In the genomic region with DNA sequence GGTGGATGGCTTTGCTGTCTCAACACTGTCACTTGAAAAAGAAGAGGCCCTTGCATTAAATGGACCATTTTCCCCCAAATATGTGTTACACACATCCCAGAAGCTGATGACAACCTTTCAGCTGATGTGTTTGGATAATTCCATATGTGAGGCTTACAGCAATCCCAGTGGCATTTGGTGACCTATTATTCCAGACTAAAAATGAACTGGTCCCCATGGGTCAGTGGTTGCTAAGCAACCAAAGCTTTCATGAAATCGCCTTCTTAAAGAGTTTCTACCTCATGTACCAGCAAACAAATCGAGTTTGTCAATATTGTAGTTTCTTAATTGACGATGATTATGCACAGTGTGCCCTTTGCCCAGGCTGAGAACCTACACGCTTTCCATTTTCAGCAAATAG, we compare ENCODE assay signal across 24 mouse cellular contexts. TPM values are rescaled to one million over a fixed set of nuclear protein-coding genes. Genes with fewer than 3 reads are reported as not detected.
A peak's percentile ranks its signal among the peaks of the same experiment; 100 is the strongest.
DNase-seq lines count a peak whose midpoint lies in the region; ATAC-seq lines count a peak whose summit lies in the region.
"Had no signal": no experiment of that assay in that cellular context is flagged by ENCODE, and none has a peak within 500 bp of the region (broad histone marks: within the 10 kb centered on the region; RNA-seq: fewer than 3 reads in every experiment).

No protein-coding gene starts in this region.

- no peak overlapping the region for H3K4me3 ChIP-seq in midbrain, embryonic 12.5 days
- H3K4me3 ChIP-seq in midbrain, embryonic 10.5 days: no peak overlapping the region
- H3K4me3 ChIP-seq: embryonic facial prominence, embryonic 10.5 days; forebrain, embryonic 13.5 days; heart, adult 2 months; heart, embryonic 15.5 days had no signal

- peak; percentile 63; the same call in 1 of the 2 replicates for ATAC-seq in midbrain, embryonic 12.5 days (ENCODE audit: low FRiP score, low read depth)
- ATAC-seq: activated CD4-positive, CD25-positive, alpha-beta regulatory T cell, adult 4 months; forebrain, embryonic 13.5 days; forebrain, postnatal 0 days; hindbrain, embryonic 16.5 days had no signal

- no peaks in the 10 kb centered on the region for H3K36me3 ChIP-seq in midbrain, embryonic 12.5 days
- H3K36me3 ChIP-seq in midbrain, embryonic 10.5 days: no peaks in the 10 kb centered on the region
- H3K36me3 ChIP-seq: embryonic facial prominence, embryonic 10.5 days; heart, embryonic 15.5 days had no signal

- no peak overlapping the region for H3K27ac ChIP-seq in midbrain, embryonic 12.5 days (replicated peaks)
- H3K27ac ChIP-seq in midbrain, embryonic 10.5 days (replicated peaks): no peak overlapping the region
- H3K27ac ChIP-seq: embryonic facial prominence, embryonic 10.5 days; forebrain, embryonic 13.5 days; heart, adult 2 months; heart, embryonic 15.5 days had no signal

- no peak overlapping the region for H3K4me2 ChIP-seq in midbrain, embryonic 12.5 days (replicated peaks)
- H3K4me2 ChIP-seq: forebrain, embryonic 13.5 days; heart, embryonic 11.5 days; heart, embryonic 15.5 days had no signal

- no peak overlapping the region for H3K9ac ChIP-seq in midbrain, embryonic 12.5 days (replicated peaks)
- H3K9ac ChIP-seq: forebrain, embryonic 13.5 days; forebrain, postnatal 0 days; heart, embryonic 15.5 days had no signal

- H3K27me3 ChIP-seq in midbrain, embryonic 12.5 days: no peaks in the 10 kb centered on the region
- no peaks in the 10 kb centered on the region for H3K27me3 ChIP-seq in midbrain, embryonic 10.5 days (ENCODE audit: low read depth, poor library complexity, severe bottlenecking)
- H3K27me3 ChIP-seq: forebrain, embryonic 13.5 days; heart, embryonic 15.5 days had no signal

- H3K9me3 ChIP-seq in midbrain, embryonic 12.5 days: no peaks in the 10 kb centered on the region
- H3K9me3 ChIP-seq in midbrain, embryonic 10.5 days (replicated peaks): no peaks in the 10 kb centered on the region
- H3K9me3 ChIP-seq: embryonic facial prominence, embryonic 10.5 days; forebrain, embryonic 13.5 days; heart, embryonic 15.5 days had no signal

- H3K4me1 ChIP-seq in midbrain, embryonic 12.5 days: no peaks in the 10 kb centered on the region
- peaks cover 5% of the 10 kb centered on the region for H3K4me1 ChIP-seq in midbrain, embryonic 10.5 days
- H3K4me1 ChIP-seq: embryonic facial prominence, embryonic 10.5 days; forebrain, embryonic 13.5 days; heart, embryonic 15.5 days had no signal

- 50% methylated on average over 4 of the region's 4 CpGs for WGBS in midbrain, embryonic 12.5 days
- WGBS in midbrain, embryonic 10.5 days: 70% methylated on average over 4 of the region's 4 CpGs

- DNase-seq in embryo, embryonic 11 days: peak; percentile 17
- DNase-seq in embryo, embryonic 10 days (ENCODE audit: low spot score): no peak
- DNase-seq in midbrain, embryonic 10.5 days (ENCODE audit: low spot score): no peak
- DNase-seq in brain, adult 2 months (ENCODE audit: low read depth, low spot score): peak; percentile 14
- peak; percentile 20 for DNase-seq in retina, adult 2 months (ENCODE audit: low read depth, low spot score)
- no peak for DNase-seq in T-cell, adult 2 months (ENCODE audit: low spot score)
- DNase-seq in spleen, adult 18-20 months: no peak
- DNase-seq: adrenal gland, postnatal 14 days; cerebellum, adult 2 months; cerebellum, postnatal 10 days; forebrain, postnatal 0 days; gastrocnemius, postnatal 14 days; heart, adult 2 months; heart, postnatal 14 days had no signal

RNA-seq across cellular contexts. Expression of a gene that starts 0.6 kb away (rescaled TPM):
- not detected in 2 replicates for polyA plus RNA-seq in midbrain, embryonic 12.5 days (2016; fragmentation: Nextera tagmentation; extraction: Ambion mirVana)
- not detected in 2 replicates for polyA plus RNA-seq in midbrain, embryonic 10.5 days (2016; fragmentation: Nextera tagmentation; extraction: Ambion mirVana)
- polyA plus RNA-seq: activated CD4-positive, CD25-positive, alpha-beta regulatory T cell, adult 4 months; C2C12; cerebellum, adult 2 months; embryonic facial prominence, embryonic 10.5 days; forebrain, embryonic 13.5 days; forebrain, postnatal 0 days; gonadal fat pad, adult 2 months; heart, adult 2 months; heart, embryonic 11.5 days; heart, embryonic 15.5 days; hindbrain, embryonic 16.5 days had no signal

RNA-seq across cellular contexts. Expression of a gene that starts 14.8 kb away (rescaled TPM):
- polyA plus RNA-seq in midbrain, embryonic 12.5 days (2016; fragmentation: Nextera tagmentation; extraction: Ambion mirVana): not detected in 2 replicates
- not detected in 2 replicates for polyA plus RNA-seq in midbrain, embryonic 10.5 days (2016; fragmentation: Nextera tagmentation; extraction: Ambion mirVana)
- polyA plus RNA-seq: activated CD4-positive, CD25-positive, alpha-beta regulatory T cell, adult 4 months; C2C12; cerebellum, adult 2 months; embryonic facial prominence, embryonic 10.5 days; embryonic facial prominence, embryonic 14.5 days; forebrain, embryonic 13.5 days; forebrain, postnatal 0 days; gonadal fat pad, adult 2 months; heart, adult 2 months; heart, embryonic 11.5 days; heart, embryonic 15.5 days; hindbrain, embryonic 16.5 days had no signal

RNA-seq across cellular contexts. Expression of a gene that starts 34.9 kb away (rescaled TPM):
- not detected in 2 replicates for polyA plus RNA-seq in midbrain, embryonic 12.5 days (2016; fragmentation: Nextera tagmentation; extraction: Ambion mirVana)
- not detected in 2 replicates for polyA plus RNA-seq in midbrain, embryonic 10.5 days (2016; fragmentation: Nextera tagmentation; extraction: Ambion mirVana)
- polyA plus RNA-seq: activated CD4-positive, CD25-positive, alpha-beta regulatory T cell, adult 4 months; C2C12; cerebellum, adult 2 months; embryonic facial prominence, embryonic 10.5 days; forebrain, embryonic 13.5 days; forebrain, postnatal 0 days; gonadal fat pad, adult 2 months; heart, adult 2 months; heart, embryonic 11.5 days; heart, embryonic 15.5 days; hindbrain, embryonic 16.5 days had no signal

RNA-seq across cellular contexts. Expression of a gene that starts 49.7 kb away (rescaled TPM):
- polyA plus RNA-seq in midbrain, embryonic 12.5 days (2016; fragmentation: Nextera tagmentation; extraction: Ambion mirVana): 0.47 and 0.50 TPM in 2 replicates
- 0.62 and 0.80 TPM in 2 replicates for polyA plus RNA-seq in midbrain, embryonic 10.5 days (2016; fragmentation: Nextera tagmentation; extraction: Ambion mirVana)
- polyA plus RNA-seq: activated CD4-positive, CD25-positive, alpha-beta regulatory T cell, adult 4 months; C2C12; cerebellum, adult 2 months; forebrain, embryonic 13.5 days; forebrain, postnatal 0 days; heart, embryonic 11.5 days; hindbrain, embryonic 16.5 days had no signal

RNA-seq across cellular contexts. Expression of a gene that starts 58.8 kb away (rescaled TPM):
- polyA plus RNA-seq in midbrain, embryonic 12.5 days (2016; fragmentation: Nextera tagmentation; extraction: Ambion mirVana): not detected in 2 replicates
- not detected in 2 replicates for polyA plus RNA-seq in midbrain, embryonic 10.5 days (2016; fragmentation: Nextera tagmentation; extraction: Ambion mirVana)
- polyA plus RNA-seq: activated CD4-positive, CD25-positive, alpha-beta regulatory T cell, adult 4 months; C2C12; cerebellum, adult 2 months; embryonic facial prominence, embryonic 10.5 days; embryonic facial prominence, embryonic 14.5 days; forebrain, embryonic 13.5 days; forebrain, postnatal 0 days; gonadal fat pad, adult 2 months; heart, adult 2 months; heart, embryonic 11.5 days; heart, embryonic 15.5 days; hindbrain, embryonic 16.5 days had no signal

Comparison
In these comparisons a context has a peak if more than half of its experiments do, and no peak if none do; other contexts are left out.
1. DNase-seq: peak in embryo, embryonic 11 days (single experiment), brain, adult 2 months (single experiment) and retina, adult 2 months (single experiment); none in embryo, embryonic 10 days (single experiment), midbrain, embryonic 10.5 days (single experiment), T-cell, adult 2 months (single experiment) and spleen, adult 18-20 months (0 of 2).